Mouse (Mus musculus) lung, embryonic 14.5 days (tissue): ENCODE measurements around the gene Cep57. TPM values are rescaled to one million over a fixed set of nuclear protein-coding genes. Genes with fewer than 3 reads are reported as not detected.
A peak's percentile ranks its signal among the peaks of the same experiment; 100 is the strongest.

Experiments
- ATAC-seq: fragments of 200-750 bp; cut with Nextera tagmentation; 2 replicates; pipeline ENCODE4 v1.8.0; 2017; ENCODE audit warnings: mild to moderate bottlenecking, moderate TSS enrichment, moderate library complexity; ENCODE audit not compliant: insufficient read depth
- DNase-seq: peaks from one replicate; pipeline ENCODE4 v3.0.0-alpha.2; 2015
- H3K27ac ChIP-seq: fragments of 300-500 bp; sonication (generic); 2 replicates; pipeline ENCODE4 v1.5.1; 2014; ENCODE audit warnings: low read depth, mild to moderate bottlenecking, moderate library complexity
- H3K27me3 ChIP-seq: fragments of 300-500 bp; sonication (generic); 2 replicates; pipeline ENCODE4 v1.6.1; 2014; ENCODE audit warnings: low read length, control low read depth; ENCODE audit not compliant: insufficient read depth
- H3K36me3 ChIP-seq: fragments of 300-500 bp; sonication (generic); 2 replicates; pipeline ENCODE4 v1.6.1; 2014; ENCODE audit warnings: control low read depth; ENCODE audit not compliant: insufficient read depth
- H3K4me1 ChIP-seq: fragments of 300-500 bp; sonication (generic); 2 replicates; pipeline ENCODE4 v1.6.1; 2014; ENCODE audit warnings: antibody characterized with exemption, control low read depth; ENCODE audit not compliant: insufficient read depth
- H3K4me2 ChIP-seq: fragments of 300-500 bp; sonication (generic); 2 replicates; pipeline ENCODE4 v1.6.1; 2014; ENCODE audit warnings: mild to moderate bottlenecking
- H3K4me3 ChIP-seq: fragments of 300-500 bp; sonication (generic); 2 replicates; pipeline ENCODE4 v1.5.1; 2014; ENCODE audit warnings: low read depth, low read length
- H3K9ac ChIP-seq: fragments of 300-500 bp; sonication (generic); 2 replicates; pipeline ENCODE4 v1.6.1; 2014
- H3K9me3 ChIP-seq: fragments of 300-500 bp; sonication (generic); 2 replicates; pipeline ENCODE4 v1.6.1; 2016; ENCODE audit warnings: low read depth, low read length, control low read depth
- CTCF ChIP-seq: IDR thresholded peaks from 2 replicates; pipeline ENCODE4 v1.5.1; 2016; ENCODE audit warnings: antibody characterized with exemption, low read depth
- WGBS: fragments of 180-500 bp; shearing (Covaris S2); extraction: QIAGEN DNeasy Blood & Tissue Kit; methylation state at CpG from one replicate; pipeline ENCODE4 v1.1.7; 2014; 5-methylcytosine and 5-hydroxymethylcytosine counted together
- polyA plus RNA-seq: library from polyadenylated mRNA; unstranded; fragments of >200 nt; fragmentation: Nextera tagmentation; extraction: Ambion mirVana; gene quantifications from 2 replicates; pipeline ENCODE4 v1.2.1, GENCODE M21; 2014

Cep57 gene
- polyA plus RNA-seq, 1 experiment from 2014 or later: 57.3 TPM

GRCm38 (mm10) chr9:13825896-13826295, 1.0 kb downstream of the Cep57 start:
- Histone ChIP-seq H3K36me3 (peaks cover 14% of the 10 kb centered on the region), H3K9ac (peak overlapping the region; percentile 93), H3K9me3 (no peaks in the 10 kb centered on the region), H3K27ac (peak overlapping the region; percentile 99), H3K4me2 (peak overlapping the region; percentile 87), H3K4me1 (peaks cover 16% of the 10 kb centered on the region), H3K27me3 (no peaks in the 10 kb centered on the region), H3K4me3 (peak overlapping the region; percentile 89)
- no peak for TF ChIP-seq CTCF
- 4% methylated on average over 8 of the region's 8 CpGs for WGBS
- DNase-seq (no peak), ATAC-seq (no peak)

GRCm38 (mm10) chr9:13820774-13821173, 6.1 kb downstream of the Cep57 start:
- 92% methylated on average over 3 of the region's 3 CpGs for WGBS
- no peak overlapping the region for H3K9ac ChIP-seq
- no peak overlapping the region for H3K27ac ChIP-seq
- H3K27me3 ChIP-seq: no peaks in the 10 kb centered on the region
- no peak for ATAC-seq
- no peak for DNase-seq
- H3K4me1 ChIP-seq: peaks cover 11% of the 10 kb centered on the region
- H3K4me2 ChIP-seq: no peak overlapping the region
- TF ChIP-seq CTCF: no peak
- peaks cover 50% of the 10 kb centered on the region for H3K36me3 ChIP-seq
- H3K4me3 ChIP-seq: no peak overlapping the region
- no peaks in the 10 kb centered on the region for H3K9me3 ChIP-seq

- no peaks in the 10 kb centered on the region for H3K4me1 ChIP-seq
- ATAC-seq (no peak), DNase-seq (no peak)
- H3K4me2 ChIP-seq: no peak overlapping the region
- H3K9me3 ChIP-seq: no peaks in the 10 kb centered on the region
- H3K27me3 ChIP-seq: no peaks in the 10 kb centered on the region
- H3K9ac ChIP-seq: no peak overlapping the region
- no peak for TF ChIP-seq CTCF
- H3K4me3 ChIP-seq: no peak overlapping the region
- H3K27ac ChIP-seq: no peak overlapping the region
- H3K36me3 ChIP-seq: peaks cover 73% of the 10 kb centered on the region
- 91% methylated on average over 9 of the region's 9 CpGs for WGBS
These were observed 8.5 kb downstream of the Cep57 start for GRCm38 (mm10) chr9:13818369-13818768.

- Histone ChIP-seq H3K9ac (no peak overlapping the region), H3K4me3 (no peak overlapping the region), H3K4me1 (no peaks in the 10 kb centered on the region), H3K27ac (no peak overlapping the region), H3K9me3 (no peaks in the 10 kb centered on the region), H3K4me2 (no peak overlapping the region), H3K36me3 (peaks cover 91% of the 10 kb centered on the region), H3K27me3 (no peaks in the 10 kb centered on the region)
- TF ChIP-seq CTCF: peak; percentile 30; the same call in 1 of the 2 replicates
- DNase-seq (no peak), ATAC-seq (no peak)
These were observed 17.0 kb downstream of the Cep57 start for GRCm38 (mm10) chr9:13809937-13810336.

GRCm38 (mm10) chr9:13807657-13808056, 19.2 kb downstream of the Cep57 start:
- H3K4me1 ChIP-seq: no peaks in the 10 kb centered on the region
- ATAC-seq (no peak), DNase-seq (no peak)
- 91% methylated on average over 5 of the region's 5 CpGs for WGBS
- H3K4me3 ChIP-seq: no peak overlapping the region
- H3K36me3 ChIP-seq: peaks cover 90% of the 10 kb centered on the region
- H3K27me3 ChIP-seq: no peaks in the 10 kb centered on the region
- H3K4me2 ChIP-seq: no peak overlapping the region
- H3K9ac ChIP-seq: no peak overlapping the region
- TF ChIP-seq CTCF: no peak
- no peaks in the 10 kb centered on the region for H3K9me3 ChIP-seq
- H3K27ac ChIP-seq: no peak overlapping the region

- 88% methylated on average over 7 of the region's 7 CpGs for WGBS
- Histone ChIP-seq H3K4me2 (no peak overlapping the region), H3K27me3 (no peaks in the 10 kb centered on the region), H3K4me3 (no peak overlapping the region), H3K36me3 (peaks cover 90% of the 10 kb centered on the region), H3K27ac (no peak overlapping the region), H3K9me3 (no peaks in the 10 kb centered on the region), H3K9ac (no peak overlapping the region), H3K4me1 (no peaks in the 10 kb centered on the region)
- ATAC-seq (no peak), DNase-seq (no peak)
- no peak for TF ChIP-seq CTCF
These were observed 20.1 kb downstream of the Cep57 start for GRCm38 (mm10) chr9:13806854-13807253.

GRCm38 (mm10) chr9:13804480-13804879, 22.4 kb downstream of the Cep57 start:
- H3K27me3 ChIP-seq: no peaks in the 10 kb centered on the region
- H3K36me3 ChIP-seq: peaks cover 78% of the 10 kb centered on the region
- no peak for TF ChIP-seq CTCF
- no peak overlapping the region for H3K4me3 ChIP-seq
- no peak overlapping the region for H3K4me2 ChIP-seq
- DNase-seq (no peak), ATAC-seq (no peak)
- no peaks in the 10 kb centered on the region for H3K9me3 ChIP-seq
- H3K27ac ChIP-seq: no peak overlapping the region
- WGBS: 80% methylated on average over 1 of the region's 1 CpGs
- no peaks in the 10 kb centered on the region for H3K4me1 ChIP-seq
- H3K9ac ChIP-seq: no peak overlapping the region

GRCm38 (mm10) chr9:13794756-13795155, 32.2 kb downstream of the Cep57 start:
- Histone ChIP-seq H3K4me1 (no peaks in the 10 kb centered on the region), H3K27ac (no peak overlapping the region), H3K36me3 (peaks cover 58% of the 10 kb centered on the region), H3K9me3 (no peaks in the 10 kb centered on the region), H3K4me3 (no peak overlapping the region), H3K4me2 (no peak overlapping the region), H3K27me3 (no peaks in the 10 kb centered on the region), H3K9ac (no peak overlapping the region)
- ATAC-seq: no peak
- 94% methylated on average over 2 of the region's 2 CpGs for WGBS
- no peak for DNase-seq
- no peak for TF ChIP-seq CTCF
